Mouse (Mus musculus) liver, embryonic 13.5 days (tissue): ENCODE data around the gene Asap3. TPM values are rescaled to one million over a fixed set of nuclear protein-coding genes. Genes with fewer than 3 reads are reported as not detected.

Source experiments
- ATAC-seq: fragments of 200-750 bp; cut with Nextera tagmentation; 2 replicates; pipeline ENCODE4 v1.8.0; 2017; ENCODE audit warnings: low read depth, mild to moderate bottlenecking, moderate number of reproducible peaks, moderate library complexity
- DNase-seq: peaks from one replicate; pipeline ENCODE4 v3.0.0; 2022
- H3K27ac ChIP-seq: fragments of 300-500 bp; sonication (generic); 2 replicates; pipeline ENCODE4 v1.5.1; 2015; ENCODE audit warnings: moderate library complexity, mild to moderate bottlenecking, inconsistent platforms
- H3K27me3 ChIP-seq: fragments of 300-500 bp; sonication (generic); 2 replicates; pipeline ENCODE4 v1.6.1; 2015; ENCODE audit warnings: mild to moderate bottlenecking, inconsistent platforms
- H3K36me3 ChIP-seq: fragments of 300-500 bp; sonication (generic); 2 replicates; pipeline ENCODE4 v1.6.1; 2015; ENCODE audit warnings: mild to moderate bottlenecking, inconsistent platforms
- H3K4me1 ChIP-seq: fragments of 300-500 bp; sonication (generic); replicated peaks from 2 replicates; pipeline ENCODE4 v1.6.1; 2015; ENCODE audit warnings: inconsistent platforms
- H3K4me2 ChIP-seq: fragments of 300-500 bp; sonication (generic); 2 replicates; pipeline ENCODE4 v1.6.1; 2015; ENCODE audit warnings: inconsistent platforms, mild to moderate bottlenecking, moderate library complexity
- H3K4me3 ChIP-seq: fragments of 300-500 bp; sonication (generic); replicated peaks from 2 replicates; pipeline ENCODE4 v1.5.1; 2015; ENCODE audit warnings: mild to moderate bottlenecking, inconsistent platforms
- H3K9ac ChIP-seq: fragments of 300-500 bp; sonication (generic); 2 replicates; pipeline ENCODE4 v1.6.1; 2015; ENCODE audit warnings: mild to moderate bottlenecking, inconsistent platforms
- H3K9me3 ChIP-seq: fragments of 300-500 bp; sonication (generic); replicated peaks from 2 replicates; pipeline ENCODE4 v1.6.1; 2016; ENCODE audit warnings: inconsistent platforms
- WGBS: fragments of 180-500 bp; shearing (Covaris S2); methylation state at CpG from one replicate; pipeline ENCODE4 v1.1.7; 2015; ENCODE audit not compliant: insufficient replicate concordance; 5-methylcytosine and 5-hydroxymethylcytosine counted together
- polyA plus RNA-seq: library from polyadenylated mRNA; unstranded; fragments of >200 nt; fragmentation: Nextera tagmentation; extraction: Ambion mirVana; gene quantifications from 2 replicates; pipeline ENCODE4 v1.2.1, GENCODE M21; 2015

Asap3 gene
- polyA plus RNA-seq, 1 experiment from 2014 or later, result 1.1 TPM

DNA sequence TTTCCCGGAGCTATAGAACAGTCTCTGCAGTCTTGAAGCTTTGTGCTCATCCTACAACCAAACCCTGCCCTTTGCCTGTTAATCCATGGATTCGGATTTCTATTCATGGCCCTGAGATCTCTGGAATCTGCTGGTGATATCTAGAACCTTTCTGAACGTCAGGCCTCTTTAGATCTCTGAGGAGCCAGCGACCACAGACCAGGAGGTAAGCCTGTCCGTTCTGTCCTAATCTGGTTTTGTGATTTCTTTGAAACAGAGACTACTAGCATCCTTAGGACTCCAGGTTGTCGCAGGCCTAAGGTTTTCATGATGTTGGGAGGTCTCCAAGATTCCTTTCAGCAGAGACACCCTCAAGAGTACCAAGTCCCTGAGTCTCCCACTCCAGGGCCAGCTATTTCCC is 78.7 kb downstream of the Asap3 start:
- peaks cover 10% of the 10 kb centered on the region for H3K9me3 ChIP-seq
- H3K4me3 ChIP-seq, result peak overlapping the region; percentile 69
- H3K27ac ChIP-seq, result peak overlapping the region; percentile 52; the same call in 1 of the 2 replicates
- no peak for DNase-seq
- peaks cover 40% of the 10 kb centered on the region for H3K4me1 ChIP-seq
- ATAC-seq, result no peak
- peak overlapping the region; percentile 74 for H3K9ac ChIP-seq
- no peaks in the 10 kb centered on the region for H3K27me3 ChIP-seq
- WGBS, result 42% methylated on average over 6 of the region's 6 CpGs
- peaks cover 26% of the 10 kb centered on the region for H3K36me3 ChIP-seq
- H3K4me2 ChIP-seq, result peak overlapping the region; percentile 83

DNA sequence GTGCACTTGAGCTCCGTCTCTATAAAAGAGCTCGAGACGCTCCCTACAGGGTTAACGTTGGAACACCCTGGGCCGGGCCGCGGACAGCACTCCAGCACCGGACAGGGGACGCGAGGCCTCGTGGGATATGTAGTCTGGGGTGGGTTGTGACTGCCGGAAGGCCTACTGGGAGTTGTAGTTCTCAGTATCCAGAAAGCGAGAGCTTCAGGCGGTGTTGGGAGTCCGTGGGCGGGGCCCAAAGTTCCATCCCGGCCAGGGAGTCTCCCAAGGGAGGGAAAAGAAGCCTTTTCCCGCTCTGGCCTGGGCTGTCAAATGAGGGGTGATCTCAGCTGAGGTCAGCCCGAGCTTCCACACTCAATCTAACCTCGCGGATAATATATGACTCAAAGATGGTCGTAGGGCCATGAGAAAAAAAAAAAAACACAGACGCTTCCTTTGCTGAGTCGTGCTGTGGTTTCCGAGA is 79.2 kb downstream of the Asap3 start:
- DNase-seq (peak; percentile 90), ATAC-seq (peak; percentile 92)
- Histone ChIP-seq H3K4me3 (peak overlapping the region; percentile 69), H3K36me3 (peaks cover 31% of the 10 kb centered on the region), H3K9me3 (peaks cover 14% of the 10 kb centered on the region), H3K27me3 (no peaks in the 10 kb centered on the region), H3K4me1 (peaks cover 40% of the 10 kb centered on the region), H3K9ac (peak overlapping the region; percentile 74), H3K4me2 (peak overlapping the region; percentile 83), H3K27ac (peak overlapping the region; percentile 86)
- under 1% methylated on average over 25 of the region's 25 CpGs for WGBS

DNA sequence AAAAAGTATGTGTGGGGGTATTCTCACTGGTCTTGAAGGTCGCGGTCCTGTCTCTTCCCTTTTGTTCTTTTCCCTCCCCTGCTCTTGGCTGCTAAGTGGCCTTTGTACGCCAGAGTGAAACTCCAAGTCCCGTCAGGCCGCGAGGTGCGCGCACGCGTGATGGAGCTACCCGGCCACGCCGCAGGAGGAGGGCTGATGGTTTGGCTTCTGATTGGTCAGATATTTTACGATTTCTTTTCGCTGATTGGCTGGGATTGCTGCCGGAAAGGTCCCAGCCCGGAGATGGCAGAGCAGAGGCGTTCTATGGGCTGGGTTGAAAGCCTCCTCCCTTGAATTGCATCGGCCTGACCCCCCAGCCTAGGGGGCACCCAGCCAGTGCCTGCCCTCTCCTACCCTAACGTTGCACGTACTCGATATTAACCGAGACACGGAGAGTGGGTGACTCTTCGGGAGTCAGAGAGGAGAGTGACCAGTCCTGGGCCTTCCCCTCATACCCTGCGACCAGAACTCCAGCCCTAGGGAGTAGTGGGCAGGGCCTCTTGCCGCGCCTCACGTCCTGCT is 79.7 kb downstream of the Asap3 start:
- Histone ChIP-seq H3K27me3 (no peaks in the 10 kb centered on the region), H3K36me3 (peaks cover 36% of the 10 kb centered on the region), H3K27ac (peak overlapping the region; percentile 86), H3K4me2 (peak overlapping the region; percentile 83), H3K9me3 (peaks cover 18% of the 10 kb centered on the region), H3K4me1 (peaks cover 40% of the 10 kb centered on the region), H3K4me3 (peak overlapping the region; percentile 69), H3K9ac (peak overlapping the region; percentile 75)
- DNase-seq, result peak; percentile 93
- 0% methylated on average over 29 of the region's 29 CpGs for WGBS
- peak; percentile 89 for ATAC-seq

DNA sequence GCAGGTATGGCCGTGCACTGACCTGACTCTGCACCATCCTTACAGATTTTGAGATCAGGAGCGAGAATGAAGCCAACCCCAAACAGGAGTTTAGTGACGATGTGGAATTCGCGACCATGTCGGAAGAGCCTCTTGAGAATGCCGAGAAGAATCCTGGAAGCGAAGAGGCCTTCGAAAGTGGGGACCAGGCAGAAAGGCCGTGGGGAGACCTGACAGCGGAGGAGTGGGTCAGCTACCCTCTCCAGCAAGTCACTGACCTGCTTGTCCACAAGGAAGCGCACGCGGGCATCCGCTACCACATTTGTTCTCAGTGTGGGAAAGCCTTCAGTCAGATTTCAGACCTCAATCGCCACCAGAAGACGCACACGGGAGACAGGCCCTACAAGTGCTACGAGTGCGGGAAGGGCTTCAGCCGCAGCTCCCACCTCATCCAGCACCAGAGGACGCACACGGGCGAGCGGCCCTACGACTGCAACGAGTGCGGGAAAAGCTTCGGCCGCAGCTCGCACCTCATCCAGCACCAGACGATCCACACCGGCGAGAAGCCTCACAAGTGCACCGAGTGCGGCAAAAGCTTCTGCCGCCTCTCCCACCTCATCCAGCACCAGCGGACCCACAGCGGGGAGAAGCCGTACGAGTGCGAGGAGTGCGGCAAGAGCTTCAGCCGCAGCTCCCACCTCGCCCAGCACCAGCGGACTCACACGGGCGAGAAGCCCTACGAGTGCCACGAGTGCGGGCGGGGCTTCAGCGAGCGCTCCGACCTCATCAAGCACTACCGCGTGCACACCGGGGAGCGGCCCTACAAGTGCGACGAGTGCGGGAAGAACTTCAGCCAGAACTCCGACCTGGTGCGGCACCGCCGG is 84.0 kb downstream of the Asap3 start:
- no peak for DNase-seq
- Histone ChIP-seq H3K9ac (no peak overlapping the region), H3K36me3 (peaks cover 62% of the 10 kb centered on the region), H3K27ac (no peak overlapping the region), H3K27me3 (no peaks in the 10 kb centered on the region), H3K4me2 (no peak overlapping the region), H3K9me3 (peaks cover 18% of the 10 kb centered on the region), H3K4me1 (peaks cover 18% of the 10 kb centered on the region), H3K4me3 (no peak overlapping the region)
- ATAC-seq, result no peak
- WGBS, result 85% methylated on average over 66 of the region's 66 CpGs

DNA sequence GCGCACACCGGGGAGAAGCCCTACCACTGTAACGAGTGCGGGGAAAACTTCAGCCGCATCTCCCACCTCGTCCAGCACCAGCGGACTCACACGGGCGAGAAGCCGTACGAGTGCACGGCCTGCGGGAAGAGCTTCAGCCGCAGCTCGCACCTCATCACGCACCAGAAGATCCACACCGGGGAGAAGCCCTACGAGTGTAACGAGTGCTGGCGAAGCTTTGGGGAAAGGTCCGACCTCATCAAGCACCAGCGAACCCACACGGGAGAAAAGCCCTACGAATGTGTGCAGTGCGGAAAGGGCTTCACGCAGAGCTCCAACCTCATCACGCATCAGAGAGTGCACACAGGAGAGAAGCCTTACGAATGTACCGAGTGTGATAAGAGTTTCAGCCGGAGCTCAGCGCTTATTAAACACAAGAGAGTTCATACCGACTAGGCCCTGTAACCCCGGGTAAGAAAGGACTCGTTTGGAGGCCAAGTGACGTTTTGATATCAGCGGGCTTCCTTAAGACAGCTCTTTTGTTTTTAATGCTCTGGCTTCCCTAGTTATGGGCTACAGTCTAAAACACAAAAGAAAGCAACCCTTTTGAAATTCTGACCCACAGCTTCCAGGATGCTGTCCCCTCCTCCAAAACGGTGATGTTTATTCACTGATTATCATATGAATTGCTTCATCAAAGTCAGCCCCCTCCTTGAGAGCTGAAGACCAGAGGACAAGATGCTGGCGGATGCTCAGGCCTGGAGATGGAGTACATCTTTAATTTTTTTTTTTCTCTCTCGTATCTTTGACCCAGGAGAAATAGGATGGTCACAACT is 84.8 kb downstream of the Asap3 start:
- Histone ChIP-seq H3K4me1 (peaks cover 19% of the 10 kb centered on the region), H3K4me2 (no peak overlapping the region), H3K9me3 (peaks cover 18% of the 10 kb centered on the region), H3K9ac (no peak overlapping the region), H3K27ac (no peak overlapping the region), H3K36me3 (peaks cover 62% of the 10 kb centered on the region), H3K4me3 (no peak overlapping the region), H3K27me3 (no peaks in the 10 kb centered on the region)
- ATAC-seq (no peak), DNase-seq (no peak)
- 86% methylated on average over 39 of the region's 39 CpGs for WGBS

DNA sequence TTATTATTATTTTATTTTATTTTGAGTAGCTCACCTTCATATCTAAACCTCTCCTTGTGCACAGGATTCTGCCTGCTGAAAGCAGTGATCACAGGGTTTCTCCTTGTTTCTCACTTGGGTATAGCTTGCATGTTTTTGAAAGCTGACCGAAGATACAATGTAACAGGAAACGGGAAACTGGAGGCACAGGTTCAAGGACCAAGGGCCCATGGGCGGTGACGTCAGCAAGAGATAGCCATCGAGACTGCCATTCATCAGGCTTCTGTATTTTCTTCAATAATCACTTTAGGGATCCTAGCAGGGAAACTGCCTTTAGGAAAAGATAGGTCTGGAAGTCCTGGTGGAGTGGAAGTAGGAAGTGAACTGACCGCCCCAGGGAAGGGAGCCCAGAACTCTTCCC is 85.5 kb downstream of the Asap3 start:
- no peak overlapping the region for H3K27ac ChIP-seq
- 81% methylated on average over 6 of the region's 6 CpGs for WGBS
- ATAC-seq (no peak), DNase-seq (no peak)
- H3K36me3 ChIP-seq, result peaks cover 62% of the 10 kb centered on the region
- peaks cover 18% of the 10 kb centered on the region for H3K9me3 ChIP-seq
- H3K9ac ChIP-seq, result no peak overlapping the region
- H3K4me2 ChIP-seq, result no peak overlapping the region
- peaks cover 15% of the 10 kb centered on the region for H3K4me1 ChIP-seq
- H3K4me3 ChIP-seq, result no peak overlapping the region
- H3K27me3 ChIP-seq, result no peaks in the 10 kb centered on the region

Other genes starting within 250 kb of the Asap3 start
- 35.6 and 35.7 TPM in 2 replicates for gene Gale, start 242.6 kb upstream of the Asap3 start, polyA plus RNA-seq
- 48.9 and 49.7 TPM in 2 replicates for gene Lypla2, start 233.7 kb upstream of the Asap3 start, polyA plus RNA-seq
- gene Pithd1, start 219.1 kb upstream of the Asap3 start, polyA plus RNA-seq, result 99.8 and 111 TPM in 2 replicates
- gene Eloa, start 184.6 kb upstream of the Asap3 start, polyA plus RNA-seq, result 27.7 and 35.1 TPM in 2 replicates
- 341 and 377 TPM in 2 replicates for gene Rpl11, start 152.9 kb upstream of the Asap3 start, polyA plus RNA-seq
- 48.1 and 51.3 TPM in 2 replicates for gene Id3, start 62.9 kb upstream of the Asap3 start, polyA plus RNA-seq
- 64.7 and 72.1 TPM in 2 replicates for gene E2f2, start 34.0 kb upstream of the Asap3 start, polyA plus RNA-seq
- gene Tcea3, start 41.4 kb downstream of the Asap3 start, polyA plus RNA-seq, result 12.9 and 13.6 TPM in 2 replicates
- 2.6 and 3.6 TPM in 2 replicates for gene Zfp46, start 78.3 kb downstream of the Asap3 start, polyA plus RNA-seq
- gene Hnrnpr, start 104.6 kb downstream of the Asap3 start, polyA plus RNA-seq, result 68.5 and 73.1 TPM in 2 replicates
- 0.15 TPM in 1 of 2 replicates, not detected in the other for gene Htr1d, start 217.2 kb downstream of the Asap3 start, polyA plus RNA-seq